Mouse (Mus musculus) brain, embryonic 14.5 days (tissue): ENCODE results near the gene Cbx6.

Experiments
- CTCF ChIP-seq: fragments of 200-500 bp; IDR thresholded peaks from 2 replicates; pipeline ENCODE4 v1.5.1; 2012; ENCODE audit warnings: inconsistent platforms, mild to moderate bottlenecking, moderate library complexity, borderline replicate concordance; ENCODE audit not compliant: insufficient read depth, insufficient read length; ENCODE audit errors: extremely low read depth
- POLR2A ChIP-seq: fragments of 200-500 bp; IDR thresholded peaks from 2 replicates; pipeline ENCODE4 v1.6.1; 2012; ENCODE audit warnings: mild to moderate bottlenecking, inconsistent platforms, borderline replicate concordance; ENCODE audit not compliant: poor library complexity, insufficient read depth, insufficient read length, severe bottlenecking; ENCODE audit errors: extremely low read depth

DNA sequence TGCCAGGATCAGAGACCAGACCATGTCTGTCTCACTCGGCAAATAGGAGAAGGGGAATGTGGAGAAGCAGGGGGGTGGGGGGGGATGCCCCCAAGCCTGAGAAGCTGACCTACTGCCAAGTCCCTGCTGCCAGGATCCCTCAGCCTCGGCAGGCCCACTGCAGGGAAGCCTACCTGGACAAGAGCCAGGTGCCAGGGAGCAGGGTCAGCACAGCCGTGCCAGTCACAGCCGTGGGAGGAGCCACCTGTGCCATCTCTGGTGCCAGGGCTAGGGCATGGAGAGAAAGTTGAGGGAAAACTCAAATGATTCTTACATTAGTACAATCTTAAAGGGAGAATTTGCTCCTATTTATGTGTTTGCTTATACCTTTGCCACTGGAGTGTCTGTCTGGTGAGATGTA, 32.2 kb downstream of the Cbx6 start:
- no peak for TF ChIP-seq POLR2A
- no peak for TF ChIP-seq CTCF
